Mouse (Mus musculus) neutrophil, adult 5-6 weeks (primary cell): ENCODE measurements around the gene Olfr1254. TPM values are rescaled to one million over a fixed set of nuclear protein-coding genes. Genes with fewer than 3 reads are reported as not detected.

ENCODE experiments used
- ATAC-seq: fragments of 151-379, 151-347 bp; 2 replicates; pipeline ENCODE4 v1.8.0; 2017; ENCODE audit warnings: mild to moderate bottlenecking, moderate TSS enrichment; ENCODE audit not compliant: insufficient number of reproducible peaks, poor library complexity, low FRiP score, severe bottlenecking; ENCODE audit errors: extremely low read depth
- total RNA-seq: library from RNA; stranded (forward); fragments of 200-1000 nt; gene quantifications from 2 replicates; pipeline ENCODE4 v1.2.3, GENCODE M21; 2017

The Olfr1254 gene
- not detected in 2 replicates for total RNA-seq

DNA sequence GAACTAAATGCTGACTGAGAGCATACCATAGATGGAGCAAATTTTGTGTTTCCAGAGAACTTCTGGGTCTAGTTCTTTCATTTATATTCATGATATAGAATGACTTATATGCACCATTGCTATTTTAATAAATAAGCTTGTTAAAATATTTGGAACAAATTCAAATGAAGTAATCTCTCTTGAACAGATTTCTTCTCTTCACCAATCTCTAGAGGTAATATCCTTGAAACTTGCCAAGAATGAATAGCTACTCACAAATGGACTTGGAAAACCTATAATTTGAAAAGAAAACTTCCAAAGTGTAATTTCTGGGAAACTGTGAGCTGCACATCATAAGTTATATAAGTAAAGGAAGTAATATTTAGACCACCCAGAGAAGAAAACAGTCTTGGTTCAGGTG is at the start of gene Olfr1254:
Gene Olfr1254, minus strand, starts transcription at position 101 of the 400 bp plus-strand sequence.
- no peak for ATAC-seq

DNA sequence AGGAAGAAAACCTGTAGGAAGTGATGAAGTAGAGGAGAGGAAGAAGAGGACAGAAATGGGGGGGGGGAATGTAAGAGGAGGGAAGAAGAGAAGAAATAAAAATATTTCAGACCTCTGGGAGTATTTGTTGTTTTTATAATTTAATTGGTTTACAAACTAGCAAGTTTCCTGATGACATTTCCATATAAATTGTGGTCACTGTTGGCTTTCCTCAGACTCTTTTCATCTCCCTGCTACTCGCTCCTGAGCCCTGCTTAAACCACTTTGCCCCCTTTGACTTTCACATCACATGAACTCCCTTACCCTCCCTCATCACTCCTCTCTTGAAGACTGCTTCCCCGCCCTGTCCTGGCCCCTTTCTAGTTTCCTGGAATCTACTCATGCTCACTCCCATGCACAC is 48.0 kb upstream of the Olfr1254 start, which contains the start of gene Olfr1256:
Gene Olfr1256, minus strand, starts transcription at position 101 of the 400 bp plus-strand sequence.
- no peak for ATAC-seq

DNA sequence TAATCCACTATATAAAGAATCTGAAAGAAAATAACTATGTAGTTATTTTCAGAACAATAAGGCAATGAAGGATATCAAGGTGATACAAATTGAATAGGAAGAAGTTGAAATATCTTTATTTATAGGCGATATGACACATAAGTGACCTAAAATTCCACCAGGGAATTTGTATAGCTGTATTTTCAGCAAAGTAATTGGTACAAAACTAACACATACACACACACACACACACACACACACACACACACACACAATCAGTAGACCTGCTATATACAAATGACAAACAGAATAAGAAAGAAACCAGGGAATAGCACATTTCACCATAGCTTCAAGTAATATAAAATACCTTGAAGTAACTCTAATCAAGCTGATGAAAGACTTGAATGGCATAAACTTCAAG is 26.8 kb upstream of the Olfr1254 start:
- no peak for ATAC-seq

DNA sequence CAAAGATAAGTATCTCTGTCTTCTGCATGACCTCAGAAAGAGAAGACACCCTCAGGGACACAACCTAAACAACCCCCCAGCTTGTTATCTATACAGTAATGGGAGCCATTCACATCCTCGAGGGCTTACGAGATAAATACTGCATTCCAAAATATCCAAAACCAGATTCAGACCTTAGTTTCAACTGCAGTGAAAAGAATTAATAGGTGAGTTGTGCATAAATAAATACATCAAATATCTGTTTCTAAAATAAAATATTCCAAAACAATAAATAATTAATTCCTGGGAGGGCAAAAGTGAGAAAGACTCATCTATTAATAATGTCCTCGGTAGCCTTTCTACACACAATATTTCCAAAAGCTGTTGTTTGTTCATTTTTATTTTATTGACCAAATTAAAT is 18.3 kb upstream of the Olfr1254 start, which contains the start of gene Olfr1255:
Gene Olfr1255, plus strand, starts transcription at position 301 of the 400 bp plus-strand sequence.
- ATAC-seq: no peak

DNA sequence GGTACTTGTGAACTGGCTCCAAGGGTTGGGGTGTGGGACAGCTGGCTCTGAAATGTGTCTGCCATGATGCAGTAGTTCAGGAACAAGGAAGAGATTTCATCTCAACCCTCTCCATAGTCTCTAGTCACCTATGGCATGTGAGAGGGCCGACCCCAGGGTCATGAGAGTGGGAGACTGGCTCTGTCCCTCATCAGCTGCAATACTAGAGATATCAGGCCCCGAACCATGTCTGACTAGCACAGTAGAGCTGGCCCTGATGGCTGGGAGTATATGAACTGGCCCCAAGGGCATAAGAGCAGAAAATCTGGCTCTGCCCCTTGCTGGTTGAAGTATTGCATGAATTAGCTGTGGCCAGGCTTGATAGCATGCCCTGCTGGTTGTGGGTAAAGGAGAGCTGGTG is 17.3 kb upstream of the Olfr1254 start:
- no peak for ATAC-seq

DNA sequence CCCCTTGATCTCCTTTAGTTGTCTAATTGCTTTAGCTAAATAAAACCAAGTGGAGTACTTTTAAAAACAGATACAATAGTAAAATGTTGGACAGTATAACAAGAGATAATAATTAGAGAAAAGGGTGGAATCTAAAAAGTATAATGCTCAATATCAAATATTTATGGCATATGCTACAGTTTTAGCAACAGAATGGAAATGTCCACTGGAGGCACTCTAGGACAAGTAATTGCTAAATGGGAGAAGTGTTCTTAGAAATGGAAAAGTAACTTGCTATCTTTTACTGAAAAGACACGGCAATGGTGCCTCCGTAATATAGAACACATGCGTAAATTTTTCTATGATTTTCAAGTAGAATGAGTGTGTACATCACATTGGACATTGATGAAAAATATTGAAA is 6.2 kb upstream of the Olfr1254 start:
- ATAC-seq: no peak

DNA sequence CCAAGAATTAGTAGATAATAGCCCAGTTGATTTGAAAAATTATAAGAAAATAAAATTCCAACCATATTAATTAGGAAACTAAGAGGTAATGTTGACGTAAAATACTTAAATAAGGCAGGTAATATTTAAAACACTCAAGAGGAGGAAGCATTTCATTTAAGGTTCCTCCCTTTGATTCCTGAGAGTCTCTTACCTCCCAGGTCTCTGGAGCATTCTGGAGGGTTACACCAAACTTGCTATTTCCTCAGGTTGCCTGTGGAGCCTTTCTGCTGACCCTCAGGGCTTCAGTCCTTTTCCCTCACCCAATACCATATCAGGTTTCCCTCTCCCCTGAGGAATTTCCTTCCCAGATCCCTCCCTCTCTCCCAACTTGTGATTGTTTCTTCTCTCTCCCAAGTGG is 36.4 kb downstream of the Olfr1254 start, which contains the start of gene Olfr1253:
Gene Olfr1253, minus strand, starts transcription at position 101 of the 400 bp plus-strand sequence.
- no peak for ATAC-seq

Other genes with a start within 250 kb of the Olfr1254 start
- gene Olfr1245, start 215.2 kb downstream of the Olfr1254 start, total RNA-seq: not detected in 2 replicates
- gene Olfr1246, start 200.5 kb downstream of the Olfr1254 start, total RNA-seq: 0.12 and 0.35 TPM in 2 replicates
- 0.12 TPM in 1 of 2 replicates, not detected in the other for gene Olfr1247, start 179.5 kb downstream of the Olfr1254 start, total RNA-seq
- not detected in 2 replicates for gene Olfr1248, start 175.4 kb downstream of the Olfr1254 start, total RNA-seq
- gene Olfr1249, start 158.6 kb downstream of the Olfr1254 start, total RNA-seq: not detected in 2 replicates
- gene Olfr1250, start 132.2 kb downstream of the Olfr1254 start, total RNA-seq: 0.35 TPM in 1 of 2 replicates, not detected in the other
- not detected in 2 replicates for gene Olfr1251, start 121.7 kb downstream of the Olfr1254 start, total RNA-seq
- gene Olfr1252, start 68.6 kb downstream of the Olfr1254 start, total RNA-seq: 0.23 TPM in 1 of 2 replicates, not detected in the other
- gene Olfr1253, start 36.5 kb downstream of the Olfr1254 start, total RNA-seq: 0.12 TPM in 1 of 2 replicates, not detected in the other
- not detected in 2 replicates for gene Olfr1255, start 18.4 kb upstream of the Olfr1254 start, total RNA-seq
- gene Olfr1256, start 47.9 kb upstream of the Olfr1254 start, total RNA-seq: not detected in 2 replicates
- gene Olfr48, start 54.6 kb upstream of the Olfr1254 start, total RNA-seq: not detected in 2 replicates
- not detected in 2 replicates for gene Olfr1257, start 84.8 kb upstream of the Olfr1254 start, total RNA-seq
- not detected in 2 replicates for gene Olfr1258, start 133.7 kb upstream of the Olfr1254 start, total RNA-seq
- gene Olfr1259, start 155.0 kb upstream of the Olfr1254 start, total RNA-seq: not detected in 2 replicates
- gene Olfr1260, start 180.7 kb upstream of the Olfr1254 start, total RNA-seq: not detected in 2 replicates
- not detected in 2 replicates for gene Olfr1261, start 197.6 kb upstream of the Olfr1254 start, total RNA-seq
- not detected in 2 replicates for gene Olfr1262, start 206.5 kb upstream of the Olfr1254 start, total RNA-seq
- gene Olfr1263, start 218.5 kb upstream of the Olfr1254 start, total RNA-seq: not detected in 2 replicates
- gene Olfr1264, start 232.0 kb upstream of the Olfr1254 start, total RNA-seq: not detected in 2 replicates
- gene Olfr1265, start 241.7 kb upstream of the Olfr1254 start, total RNA-seq: not detected in 2 replicates